Mouse (Mus musculus) adrenal gland, postnatal 0 days (tissue): Measurements from ENCODE around the gene Ipo4. TPM values are rescaled to one million over a fixed set of nuclear protein-coding genes. Genes with fewer than 3 reads are reported as not detected.

Experiments used
- polyA plus RNA-seq: library from polyadenylated mRNA; unstranded; fragments of >200 nt; fragmentation: Nextera tagmentation; extraction: Ambion mirVana; gene quantifications from 2 replicates; pipeline ENCODE4 v1.2.1, GENCODE M21; 2015

Ipo4 gene
- polyA plus RNA-seq, 1 experiment from 2014 or later: 52.7 TPM

Other genes starting within 250 kb of the Ipo4 start
- gene Dhrs4, start 157.2 kb downstream of the Ipo4 start, polyA plus RNA-seq: 61.9 and 83.5 TPM in 2 replicates
- gene Carmil3, start 145.3 kb downstream of the Ipo4 start, polyA plus RNA-seq: 3.2 and 4.5 TPM in 2 replicates
- gene Cpne6, start 125.5 kb downstream of the Ipo4 start, polyA plus RNA-seq: 0.16 and 0.63 TPM in 2 replicates
- 0.06 TPM in 1 of 2 replicates, not detected in the other for gene Nrl, start 111.0 kb downstream of the Ipo4 start, polyA plus RNA-seq
- gene Pck2, start 95.7 kb downstream of the Ipo4 start, polyA plus RNA-seq: 35.7 and 43.6 TPM in 2 replicates
- gene Dcaf11, start 76.0 kb downstream of the Ipo4 start, polyA plus RNA-seq: 50.2 and 81.0 TPM in 2 replicates
- gene A730061H03Rik, start 75.6 kb downstream of the Ipo4 start, polyA plus RNA-seq: 1.6 and 4.3 TPM in 2 replicates
- 1.1 and 1.3 TPM in 2 replicates for gene Fitm1, start 60.3 kb downstream of the Ipo4 start, polyA plus RNA-seq
- gene Psme1, start 57.8 kb downstream of the Ipo4 start, polyA plus RNA-seq: 226 and 323 TPM in 2 replicates
- 55.0 and 57.8 TPM in 2 replicates for gene Emc9, start 50.7 kb downstream of the Ipo4 start, polyA plus RNA-seq
- gene Psme2, start 44.8 kb downstream of the Ipo4 start, polyA plus RNA-seq: 549 and 603 TPM in 2 replicates
- 9.6 and 12.4 TPM in 2 replicates for gene Rnf31, start 44.2 kb downstream of the Ipo4 start, polyA plus RNA-seq
- 20.9 and 26.1 TPM in 2 replicates for gene Irf9, start 32.4 kb downstream of the Ipo4 start, polyA plus RNA-seq
- 6.8 and 9.0 TPM in 2 replicates for gene Rec8, start 17.9 kb downstream of the Ipo4 start, polyA plus RNA-seq
- 1.0 and 3.3 TPM in 2 replicates for gene Gm49378, start 1.9 kb upstream of the Ipo4 start, polyA plus RNA-seq
- 65.2 and 103 TPM in 2 replicates for gene Tm9sf1, start 7.8 kb upstream of the Ipo4 start, polyA plus RNA-seq
- 0.77 and 0.95 TPM in 2 replicates for gene Tssk4, start 14.2 kb upstream of the Ipo4 start, polyA plus RNA-seq
- gene Mdp1, start 24.6 kb upstream of the Ipo4 start, polyA plus RNA-seq: 63.2 and 95.3 TPM in 2 replicates
- 30.6 and 43.5 TPM in 2 replicates for gene Gmpr2, start 36.0 kb upstream of the Ipo4 start, polyA plus RNA-seq
- 635 and 779 TPM in 2 replicates for gene Nedd8, start 36.2 kb upstream of the Ipo4 start, polyA plus RNA-seq
- gene Tinf2, start 45.9 kb upstream of the Ipo4 start, polyA plus RNA-seq: 16.5 and 25.7 TPM in 2 replicates
- 0.47 and 1.2 TPM in 2 replicates for gene Tgm1, start 78.0 kb upstream of the Ipo4 start, polyA plus RNA-seq
- gene Rabggta, start 86.3 kb upstream of the Ipo4 start, polyA plus RNA-seq: 15.1 and 23.2 TPM in 2 replicates
- 69.6 and 82.1 TPM in 2 replicates for gene Dhrs1, start 109.7 kb upstream of the Ipo4 start, polyA plus RNA-seq
- 14.2 and 22.9 TPM in 2 replicates for gene Nop9, start 109.7 kb upstream of the Ipo4 start, polyA plus RNA-seq
- 2.3 and 3.7 TPM in 2 replicates for gene Cideb, start 122.5 kb upstream of the Ipo4 start, polyA plus RNA-seq
- gene Ltb4r2, start 125.5 kb upstream of the Ipo4 start, polyA plus RNA-seq: 0.11 and 0.75 TPM in 2 replicates
- gene Ltb4r1, start 130.0 kb upstream of the Ipo4 start, polyA plus RNA-seq: 1.4 and 1.9 TPM in 2 replicates
- gene Adcy4, start 148.1 kb upstream of the Ipo4 start, polyA plus RNA-seq: 3.7 and 4.4 TPM in 2 replicates
- 9.4 and 11.5 TPM in 2 replicates for gene Ripk3, start 152.9 kb upstream of the Ipo4 start, polyA plus RNA-seq
- gene Nfatc4, start 187.2 kb upstream of the Ipo4 start, polyA plus RNA-seq: 12.6 and 13.1 TPM in 2 replicates
- gene Nynrin, start 218.1 kb upstream of the Ipo4 start, polyA plus RNA-seq: 5.9 and 6.6 TPM in 2 replicates
- gene Cbln3, start 248.4 kb upstream of the Ipo4 start, polyA plus RNA-seq: 0.28 and 0.29 TPM in 2 replicates
- gene Khnyn, start 249.0 kb upstream of the Ipo4 start, polyA plus RNA-seq: 7.3 and 9.3 TPM in 2 replicates